Mouse (Mus musculus): ENCODE measurements around the gene Plin4. TPM values are rescaled to one million over a fixed set of nuclear protein-coding genes. Genes with fewer than 3 reads are reported as not detected.

Gene Plin4
- polyA plus RNA-seq, 1 experiment from 2014 or later = 0.10 TPM

Other genes with a start within 250 kb of the Plin4 start
- gene Zfp119a, start 230.9 kb downstream of the Plin4 start, polyA plus RNA-seq (2015; fragmentation: Nextera tagmentation; extraction: Ambion mirVana) = 11.0 and 11.2 TPM in 2 replicates
- 14.6 and 16.5 TPM in 2 replicates for gene Zfp959, start 217.7 kb downstream of the Plin4 start, polyA plus RNA-seq (2015; fragmentation: Nextera tagmentation; extraction: Ambion mirVana)
- gene Zfp119b, start 160.3 kb downstream of the Plin4 start, polyA plus RNA-seq (2015; fragmentation: Nextera tagmentation; extraction: Ambion mirVana) = 5.8 and 7.2 TPM in 2 replicates
- 1.3 and 1.9 TPM in 2 replicates for gene Ebi3, start 157.2 kb downstream of the Plin4 start, polyA plus RNA-seq (2015; fragmentation: Nextera tagmentation; extraction: Ambion mirVana)
- gene Yju2, start 150.7 kb downstream of the Plin4 start, polyA plus RNA-seq (2015; fragmentation: Nextera tagmentation; extraction: Ambion mirVana) = 27.0 and 29.5 TPM in 2 replicates
- gene Shd, start 139.3 kb downstream of the Plin4 start, polyA plus RNA-seq (2015; fragmentation: Nextera tagmentation; extraction: Ambion mirVana) = 35.2 and 35.5 TPM in 2 replicates
- 31.9 and 40.5 TPM in 2 replicates for gene Fsd1, start 123.3 kb downstream of the Plin4 start, polyA plus RNA-seq (2015; fragmentation: Nextera tagmentation; extraction: Ambion mirVana)
- gene Stap2, start 104.2 kb downstream of the Plin4 start, polyA plus RNA-seq (2015; fragmentation: Nextera tagmentation; extraction: Ambion mirVana) = 10.2 TPM in 2 replicates
- gene Mpnd, start 104.1 kb downstream of the Plin4 start, polyA plus RNA-seq (2015; fragmentation: Nextera tagmentation; extraction: Ambion mirVana) = 132 and 134 TPM in 2 replicates
- 175 and 185 TPM in 2 replicates for gene Sh3gl1, start 73.2 kb downstream of the Plin4 start, polyA plus RNA-seq (2015; fragmentation: Nextera tagmentation; extraction: Ambion mirVana)
- gene Chaf1a, start 69.4 kb downstream of the Plin4 start, polyA plus RNA-seq (2015; fragmentation: Nextera tagmentation; extraction: Ambion mirVana) = 25.8 and 34.8 TPM in 2 replicates
- 47.6 and 51.2 TPM in 2 replicates for gene Ubxn6, start 34.8 kb downstream of the Plin4 start, polyA plus RNA-seq (2015; fragmentation: Nextera tagmentation; extraction: Ambion mirVana)
- gene Hdgfl2, start 30.2 kb downstream of the Plin4 start, polyA plus RNA-seq (2015; fragmentation: Nextera tagmentation; extraction: Ambion mirVana) = 151 and 155 TPM in 2 replicates
- 0.17 and 0.30 TPM in 2 replicates for gene Plin5, start 7.8 kb upstream of the Plin4 start, polyA plus RNA-seq (2015; fragmentation: Nextera tagmentation; extraction: Ambion mirVana)
- gene Lrg1, start 12.2 kb upstream of the Plin4 start, polyA plus RNA-seq (2015; fragmentation: Nextera tagmentation; extraction: Ambion mirVana) = 0.24 and 0.30 TPM in 2 replicates
- 2.4 and 2.5 TPM in 2 replicates for gene Sema6b, start 30.5 kb upstream of the Plin4 start, polyA plus RNA-seq (2015; fragmentation: Nextera tagmentation; extraction: Ambion mirVana)
- gene Tnfaip8l1, start 52.7 kb upstream of the Plin4 start, polyA plus RNA-seq (2015; fragmentation: Nextera tagmentation; extraction: Ambion mirVana) = 13.8 and 13.9 TPM in 2 replicates
- 86.3 and 91.0 TPM in 2 replicates for gene Mydgf, start 74.1 kb upstream of the Plin4 start, polyA plus RNA-seq (2015; fragmentation: Nextera tagmentation; extraction: Ambion mirVana)
- gene Dpp9, start 109.1 kb upstream of the Plin4 start, polyA plus RNA-seq (2015; fragmentation: Nextera tagmentation; extraction: Ambion mirVana) = 34.9 and 37.5 TPM in 2 replicates
- 13.5 and 14.1 TPM in 2 replicates for gene Fem1a, start 147.0 kb upstream of the Plin4 start, polyA plus RNA-seq (2015; fragmentation: Nextera tagmentation; extraction: Ambion mirVana)
- gene Ticam1, start 167.0 kb upstream of the Plin4 start, polyA plus RNA-seq (2015; fragmentation: Nextera tagmentation; extraction: Ambion mirVana) = 4.1 and 4.3 TPM in 2 replicates
- 65.8 and 83.2 TPM in 2 replicates for gene Plin3, start 183.1 kb upstream of the Plin4 start, polyA plus RNA-seq (2015; fragmentation: Nextera tagmentation; extraction: Ambion mirVana)
- gene Arrdc5, start 190.5 kb upstream of the Plin4 start, polyA plus RNA-seq (2015; fragmentation: Nextera tagmentation; extraction: Ambion mirVana) = not detected in 2 replicates
- 135 and 143 TPM in 2 replicates for gene Uhrf1, start 193.5 kb upstream of the Plin4 start, polyA plus RNA-seq (2015; fragmentation: Nextera tagmentation; extraction: Ambion mirVana)
- gene Kdm4b, start 216.3 kb upstream of the Plin4 start, polyA plus RNA-seq (2015; fragmentation: Nextera tagmentation; extraction: Ambion mirVana) = 36.5 and 36.9 TPM in 2 replicates